Mouse (Mus musculus) embryonic facial prominence, embryonic 10.5 days (tissue): ENCODE results near the gene Cmss1. TPM values are rescaled to one million over a fixed set of nuclear protein-coding genes. Genes with fewer than 3 reads are reported as not detected.

ENCODE experiments used
- DNase-seq: peaks from one replicate; pipeline ENCODE4 v3.0.0-alpha.2; 2017; ENCODE audit warnings: low spot score
- H3K27ac ChIP-seq: fragments of 300-500 bp; sonication (generic); replicated peaks from 2 replicates; pipeline ENCODE4 v1.5.1; 2016; ENCODE audit warnings: mild to moderate bottlenecking
- H3K27me3 ChIP-seq: fragments of 300-500 bp; sonication (generic); replicated peaks from 2 replicates; pipeline ENCODE4 v1.6.1; 2016; ENCODE audit warnings: low read depth, mild to moderate bottlenecking; ENCODE audit not compliant: poor library complexity, severe bottlenecking
- H3K36me3 ChIP-seq: fragments of 300-500 bp; sonication (generic); replicated peaks from 2 replicates; pipeline ENCODE4 v1.6.1; 2016; ENCODE audit warnings: mild to moderate bottlenecking, moderate library complexity
- H3K4me1 ChIP-seq: fragments of 300-500 bp; sonication (generic); 2 replicates; pipeline ENCODE4 v1.6.1; 2016
- H3K4me3 ChIP-seq: fragments of 300-500 bp; sonication (generic); 2 replicates; pipeline ENCODE4 v1.5.1; 2016; ENCODE audit warnings: mild to moderate bottlenecking, moderate library complexity
- H3K9me3 ChIP-seq: fragments of 300-500 bp; sonication (generic); 2 replicates; pipeline ENCODE4 v1.6.1; 2016; ENCODE audit warnings: mild to moderate bottlenecking
- WGBS: fragments of 180-500 bp; shearing (Covaris S2); methylation state at CpG from one replicate; pipeline ENCODE4 v1.1.7; 2016; 5-methylcytosine and 5-hydroxymethylcytosine counted together
- polyA plus RNA-seq: library from polyadenylated mRNA; unstranded; fragments of >200 nt; fragmentation: Nextera tagmentation; extraction: Ambion mirVana; gene quantifications from 2 replicates; pipeline ENCODE4 v1.2.1, GENCODE M21; 2016

Cmss1 gene
- polyA plus RNA-seq, 1 experiment from 2014 or later, result 58.1 TPM

GRCm38 (mm10) chr16:57534811-57535210 lies 71.9 kb downstream of the Cmss1 start:
- no peaks in the 10 kb centered on the region for H3K36me3 ChIP-seq
- H3K4me3 ChIP-seq, result no peak overlapping the region
- H3K9me3 ChIP-seq, result no peaks in the 10 kb centered on the region
- no peak for DNase-seq
- H3K27me3 ChIP-seq, result no peaks in the 10 kb centered on the region
- no peak overlapping the region for H3K27ac ChIP-seq
- peaks cover 15% of the 10 kb centered on the region for H3K4me1 ChIP-seq
- 85% methylated on average over 1 of the region's 1 CpGs for WGBS

- H3K36me3 ChIP-seq, result no peaks in the 10 kb centered on the region
- H3K4me1 ChIP-seq, result peaks cover 15% of the 10 kb centered on the region
- WGBS, result 83% methylated on average over 1 of the region's 1 CpGs
- DNase-seq, result no peak
- H3K4me3 ChIP-seq, result no peak overlapping the region
- H3K9me3 ChIP-seq, result no peaks in the 10 kb centered on the region
- H3K27ac ChIP-seq, result no peak overlapping the region
- no peaks in the 10 kb centered on the region for H3K27me3 ChIP-seq
These were observed 72.3 kb downstream of the Cmss1 start for GRCm38 (mm10) chr16:57534365-57534764.

- peaks cover 15% of the 10 kb centered on the region for H3K4me1 ChIP-seq
- no peak overlapping the region for H3K27ac ChIP-seq
- no peak overlapping the region for H3K4me3 ChIP-seq
- DNase-seq, result peak; percentile 13
- no peaks in the 10 kb centered on the region for H3K9me3 ChIP-seq
- H3K27me3 ChIP-seq, result no peaks in the 10 kb centered on the region
- no peaks in the 10 kb centered on the region for H3K36me3 ChIP-seq
- 36% methylated on average over 6 of the region's 6 CpGs for WGBS
These were observed 74.6 kb downstream of the Cmss1 start for GRCm38 (mm10) chr16:57532081-57532493.

GRCm38 (mm10) chr16:57530547-57530946 lies 76.1 kb downstream of the Cmss1 start:
- Histone ChIP-seq H3K4me3 (no peak overlapping the region), H3K36me3 (no peaks in the 10 kb centered on the region), H3K27ac (no peak overlapping the region), H3K27me3 (no peaks in the 10 kb centered on the region), H3K4me1 (peaks cover 12% of the 10 kb centered on the region), H3K9me3 (no peaks in the 10 kb centered on the region)
- 71% methylated on average over 4 of the region's 4 CpGs for WGBS
- DNase-seq, result no peak

GRCm38 (mm10) chr16:57528457-57528856 lies 78.2 kb downstream of the Cmss1 start:
- no peaks in the 10 kb centered on the region for H3K36me3 ChIP-seq
- no peaks in the 10 kb centered on the region for H3K27me3 ChIP-seq
- peaks cover 12% of the 10 kb centered on the region for H3K4me1 ChIP-seq
- no peak overlapping the region for H3K4me3 ChIP-seq
- no peaks in the 10 kb centered on the region for H3K9me3 ChIP-seq
- DNase-seq, result no peak
- 80% methylated on average over 4 of the region's 4 CpGs for WGBS
- H3K27ac ChIP-seq, result no peak overlapping the region

GRCm38 (mm10) chr16:57526893-57527292 lies 79.8 kb downstream of the Cmss1 start:
- no peak overlapping the region for H3K27ac ChIP-seq
- no peaks in the 10 kb centered on the region for H3K36me3 ChIP-seq
- no peaks in the 10 kb centered on the region for H3K27me3 ChIP-seq
- 90% methylated on average over 7 of the region's 7 CpGs for WGBS
- no peak for DNase-seq
- H3K4me3 ChIP-seq, result no peak overlapping the region
- peaks cover 6% of the 10 kb centered on the region for H3K4me1 ChIP-seq
- H3K9me3 ChIP-seq, result no peaks in the 10 kb centered on the region

GRCm38 (mm10) chr16:57525476-57525875 lies 81.2 kb downstream of the Cmss1 start:
- Histone ChIP-seq H3K27me3 (no peaks in the 10 kb centered on the region), H3K9me3 (no peaks in the 10 kb centered on the region), H3K4me1 (peaks cover 1% of the 10 kb centered on the region), H3K4me3 (no peak overlapping the region), H3K27ac (no peak overlapping the region), H3K36me3 (no peaks in the 10 kb centered on the region)
- no peak for DNase-seq
- 84% methylated on average over 4 of the region's 4 CpGs for WGBS

GRCm38 (mm10) chr16:57525046-57525445 lies 81.6 kb downstream of the Cmss1 start:
- H3K27ac ChIP-seq, result no peak overlapping the region
- no peak overlapping the region for H3K4me3 ChIP-seq
- no peak for DNase-seq
- WGBS, result 83% methylated on average over 5 of the region's 5 CpGs
- H3K36me3 ChIP-seq, result no peaks in the 10 kb centered on the region
- H3K27me3 ChIP-seq, result no peaks in the 10 kb centered on the region
- no peaks in the 10 kb centered on the region for H3K9me3 ChIP-seq
- H3K4me1 ChIP-seq, result no peaks in the 10 kb centered on the region

- Histone ChIP-seq H3K4me1 (0 out of 2 replicates have a peak, but pooled peaks cover 3% of the 10 kb centered on the region), H3K36me3 (no peaks in the 10 kb centered on the region), H3K27ac (no peak overlapping the region), H3K27me3 (no peaks in the 10 kb centered on the region), H3K4me3 (no peak overlapping the region), H3K9me3 (no peaks in the 10 kb centered on the region)
- DNase-seq, result no peak
- WGBS, result 89% methylated on average over 10 of the region's 10 CpGs
These were observed 91.0 kb downstream of the Cmss1 start for GRCm38 (mm10) chr16:57515636-57516035.

GRCm38 (mm10) chr16:57514371-57514770 lies 92.3 kb downstream of the Cmss1 start:
- H3K36me3 ChIP-seq, result no peaks in the 10 kb centered on the region
- no peak overlapping the region for H3K4me3 ChIP-seq
- H3K27me3 ChIP-seq, result no peaks in the 10 kb centered on the region
- no peaks in the 10 kb centered on the region for H3K9me3 ChIP-seq
- no peak overlapping the region for H3K27ac ChIP-seq
- no peak for DNase-seq
- 78% methylated on average over 4 of the region's 4 CpGs for WGBS
- H3K4me1 ChIP-seq, result 0 out of 2 replicates have a peak, but pooled peaks cover 3% of the 10 kb centered on the region

GRCm38 (mm10) chr16:57513562-57513961 lies 93.1 kb downstream of the Cmss1 start:
- H3K27me3 ChIP-seq, result no peaks in the 10 kb centered on the region
- no peak overlapping the region for H3K4me3 ChIP-seq
- no peaks in the 10 kb centered on the region for H3K9me3 ChIP-seq
- H3K27ac ChIP-seq, result no peak overlapping the region
- DNase-seq, result no peak
- no peaks in the 10 kb centered on the region for H3K36me3 ChIP-seq
- 83% methylated on average over 7 of the region's 7 CpGs for WGBS
- H3K4me1 ChIP-seq, result 0 out of 2 replicates have a peak, but pooled peaks cover 3% of the 10 kb centered on the region

GRCm38 (mm10) chr16:57509099-57509498 lies 97.6 kb downstream of the Cmss1 start:
- 89% methylated on average over 3 of the region's 3 CpGs for WGBS
- DNase-seq, result no peak
- no peak overlapping the region for H3K4me3 ChIP-seq

GRCm38 (mm10) chr16:57508351-57508750 lies 98.3 kb downstream of the Cmss1 start:
- Histone ChIP-seq H3K27me3 (no peaks in the 10 kb centered on the region), H3K4me1 (no peaks in the 10 kb centered on the region), H3K27ac (no peak overlapping the region), H3K4me3 (no peak overlapping the region), H3K36me3 (no peaks in the 10 kb centered on the region), H3K9me3 (no peaks in the 10 kb centered on the region)
- DNase-seq, result no peak
- 85% methylated on average over 1 of the region's 1 CpGs for WGBS

More at GRCm38 (mm10) chr16:57509099-57509498, 97.6 kb downstream of the Cmss1 start:
- Histone ChIP-seq H3K27me3 (no peaks in the 10 kb centered on the region), H3K27ac (no peak overlapping the region), H3K36me3 (no peaks in the 10 kb centered on the region), H3K9me3 (no peaks in the 10 kb centered on the region), H3K4me1 (no peaks in the 10 kb centered on the region)

- H3K27ac ChIP-seq, result no peak overlapping the region
- 87% methylated on average over 6 of the region's 6 CpGs for WGBS
- H3K9me3 ChIP-seq, result no peaks in the 10 kb centered on the region
- H3K36me3 ChIP-seq, result no peaks in the 10 kb centered on the region
- H3K4me3 ChIP-seq, result no peak overlapping the region
- DNase-seq, result no peak
- H3K4me1 ChIP-seq, result peaks cover 12% of the 10 kb centered on the region
- H3K27me3 ChIP-seq, result no peaks in the 10 kb centered on the region
These were observed 100.5 kb downstream of the Cmss1 start for GRCm38 (mm10) chr16:57506133-57506532.
